In genomic region chr16:45757421-45758078, GRCm38 (mm10) we compare ENCODE assay signal across 8 mouse cellular contexts. TPM values are rescaled to one million over a fixed set of nuclear protein-coding genes. Genes with fewer than 3 reads are reported as not detected.
A peak's percentile ranks its signal among the peaks of the same experiment; 100 is the strongest.
DNase-seq lines count a peak whose midpoint lies in the region; ATAC-seq and TF ChIP-seq lines count a peak whose summit lies in the region.

No protein-coding gene starts in this region.

- TF ChIP-seq CTCF in spleen, adult 2 months (IDR thresholded peaks at IDR 0.05; ENCODE audit: extremely low read depth, insufficient read depth, insufficient read length, insufficient replicate concordance): no peak

- H3K9me3 ChIP-seq in heart, embryonic 16.5 days (replicated peaks; ENCODE audit: control insufficient read depth, low read length): no peaks in the 10 kb centered on the region
- H3K9me3 ChIP-seq in neural tube, embryonic 14.5 days (ENCODE audit: control insufficient read depth, low read length): no peaks in the 10 kb centered on the region

- H3K36me3 ChIP-seq in spleen, adult 2 months (ENCODE audit: control insufficient read depth, insufficient read depth, low read length): no peaks in the 10 kb centered on the region
- peaks cover 15% of the 10 kb centered on the region for H3K36me3 ChIP-seq in heart, embryonic 16.5 days (ENCODE audit: control insufficient read depth, insufficient read depth)
- H3K36me3 ChIP-seq in neural tube, embryonic 14.5 days (ENCODE audit: control insufficient read depth, insufficient read depth, low read length): no peaks in the 10 kb centered on the region

- no peak for DNase-seq in spleen, adult 2 months (ENCODE audit: low read depth in 1 of 2, low spot score in 2 of 2)
- DNase-seq in spleen, postnatal 14 days (ENCODE audit: low spot score in 2 of 2): no peak
- DNase-seq in kidney, postnatal 25 days: peak; percentile 80 to 83
- DNase-seq in layer of hippocampus, postnatal 25 days (ENCODE audit: extremely low spot score in 1 of 2, low spot score in 1 of 2): no peak
- DNase-seq in embryo, embryonic 10 days (ENCODE audit: low spot score): no peak

- H3K4me3 ChIP-seq in spleen, adult 2 months (ENCODE audit: extremely low read depth, insufficient read depth, insufficient read length): no peak overlapping the region
- no peak overlapping the region for H3K4me3 ChIP-seq in heart, embryonic 16.5 days (ENCODE audit: low read length)
- no peak overlapping the region for H3K4me3 ChIP-seq in neural tube, embryonic 14.5 days (ENCODE audit: low read depth, low read length)

- peak overlapping the region; percentile 54 for H3K27ac ChIP-seq in spleen, adult 2 months (ENCODE audit: insufficient read depth, low read length)
- peak overlapping the region; percentile 82 for H3K27ac ChIP-seq in heart, embryonic 16.5 days (ENCODE audit: low read length)
- no peak overlapping the region for H3K27ac ChIP-seq in neural tube, embryonic 14.5 days (ENCODE audit: low read depth, low read length)

- no peaks in the 10 kb centered on the region for H3K4me1 ChIP-seq in spleen, adult 2 months (ENCODE audit: control insufficient read depth, insufficient read depth, insufficient read length)
- H3K4me1 ChIP-seq in heart, embryonic 16.5 days (ENCODE audit: control insufficient read depth, insufficient read depth, low read length): no peaks in the 10 kb centered on the region
- no peaks in the 10 kb centered on the region for H3K4me1 ChIP-seq in neural tube, embryonic 14.5 days (ENCODE audit: control insufficient read depth, insufficient read depth, low read length)

- H3K27me3 ChIP-seq in spleen, adult 2 months (ENCODE audit: control insufficient read depth, insufficient read depth, low read length): no peaks in the 10 kb centered on the region
- no peaks in the 10 kb centered on the region for H3K27me3 ChIP-seq in heart, embryonic 16.5 days (ENCODE audit: control insufficient read depth, insufficient read depth, low read length)
- H3K27me3 ChIP-seq in neural tube, embryonic 14.5 days (ENCODE audit: control insufficient read depth, insufficient read depth, low read length): no peaks in the 10 kb centered on the region

- no peak overlapping the region for H3K9ac ChIP-seq in heart, embryonic 16.5 days (ENCODE audit: low read length)
- H3K9ac ChIP-seq in neural tube, embryonic 14.5 days (replicated peaks; ENCODE audit: low read depth, low read length): no peak overlapping the region

- TF ChIP-seq POLR2A in spleen, adult 2 months (IDR thresholded peaks at IDR 0.05; ENCODE audit: low read depth, low read length): no peak

- H3K4me2 ChIP-seq in heart, embryonic 16.5 days (ENCODE audit: low read depth, low read length): no peak overlapping the region
- no peak overlapping the region for H3K4me2 ChIP-seq in neural tube, embryonic 14.5 days (ENCODE audit: low read depth, low read length)

- WGBS in spleen, adult 2 months: 54% methylated on average over 12 of the region's 12 CpGs
- 63% methylated on average over 12 of the region's 12 CpGs for WGBS in heart, embryonic 16.5 days
- 86% methylated on average over 12 of the region's 12 CpGs for WGBS in neural tube, embryonic 14.5 days

- peak; percentile 85 for ATAC-seq in heart, embryonic 16.5 days (replicated peaks; ENCODE audit: extremely low read depth, insufficient read depth, low FRiP score)
- peak; percentile 41; the same call in 1 of the 2 replicates for ATAC-seq in neural tube, embryonic 14.5 days (ENCODE audit: low read depth)
- ATAC-seq in megakaryocyte-erythroid progenitor cell, adult 5-6 weeks (replicated peaks; ENCODE audit: low FRiP score, low TSS enrichment, poor library complexity, severe bottlenecking): no peak

RNA-seq across cellular contexts. Expression of gene Abhd10, which starts 14.8 kb away (rescaled TPM):
- polyA plus RNA-seq in spleen, adult 2 months (2012; rRNA removed): 3.6 and 3.7 TPM in 2 replicates
- polyA plus RNA-seq in heart, embryonic 16.5 days (2015; fragmentation: Nextera tagmentation; extraction: Ambion mirVana): 25.9 and 29.7 TPM in 2 replicates
- 39.5 and 40.7 TPM in 2 replicates for polyA plus RNA-seq in neural tube, embryonic 14.5 days (2014; fragmentation: Nextera tagmentation; extraction: Ambion mirVana)
- total RNA-seq in layer of hippocampus, postnatal 25 days (2021): 10 to 100 TPM; 16.9 to 21.0 TPM
- total RNA-seq in megakaryocyte-erythroid progenitor cell, adult 5-6 weeks (2014; fragmentation: Nextera tagmentation): 8.8 and 10.6 TPM in 2 replicates
- total RNA-seq in megakaryocyte-erythroid progenitor cell, adult 5-6 weeks (2017): 18.4 and 25.7 TPM in 2 replicates

RNA-seq across cellular contexts. Expression of gene Tagln3, which starts 33.1 kb away (rescaled TPM):
- polyA plus RNA-seq in spleen, adult 2 months (2012; rRNA removed): 0.34 and 0.40 TPM in 2 replicates
- 2.2 and 2.4 TPM in 2 replicates for polyA plus RNA-seq in heart, embryonic 16.5 days (2015; fragmentation: Nextera tagmentation; extraction: Ambion mirVana)
- polyA plus RNA-seq in neural tube, embryonic 14.5 days (2014; fragmentation: Nextera tagmentation; extraction: Ambion mirVana): 610 and 624 TPM in 2 replicates
- 100 to 1,000 TPM; 259 to 275 TPM for total RNA-seq in layer of hippocampus, postnatal 25 days (2021)
- 0.59 TPM in 1 of 2 replicates, not detected in the other for total RNA-seq in megakaryocyte-erythroid progenitor cell, adult 5-6 weeks (2014; fragmentation: Nextera tagmentation)
- not detected in 2 replicates for total RNA-seq in megakaryocyte-erythroid progenitor cell, adult 5-6 weeks (2017)

Comparison
In these comparisons a context has a peak if more than half of its experiments do, and no peak if none do; other contexts are left out.
1. DNase-seq: peak in kidney, postnatal 25 days (2 of 2); none in spleen, adult 2 months (0 of 2), spleen, postnatal 14 days (0 of 2), layer of hippocampus, postnatal 25 days (0 of 2) and embryo, embryonic 10 days (single experiment).
2. RNA of gene Tagln3, which starts 33.1 kb away (polyA plus RNA-seq): 610 to 624 TPM in neural tube, embryonic 14.5 days; 2.2 to 2.4 TPM in heart, embryonic 16.5 days and 0.34 to 0.40 TPM in spleen, adult 2 months; every median in the first group is over 100 times any median in the second.